Mouse (Mus musculus): Measurements from ENCODE around the gene Dusp19. TPM values are rescaled to one million over a fixed set of nuclear protein-coding genes. Genes with fewer than 3 reads are reported as not detected.

Gene Dusp19
- 10 to 100 TPM in 1 of 2 experiments, 1 to 10 TPM in 1; 8.6 to 11.2 TPM for total RNA-seq (2021)
- long read RNA-seq, experiment 1, transcript Dusp19-203 (4 exons, 1,324 nt), result minor isoform, 5 of 14 reads
- long read RNA-seq, experiment 1, transcript Dusp19-201 (4 exons, 1,632 nt), result major isoform, 7 of 14 reads
- long read RNA-seq, experiment 1, partial matches to known transcripts, result 0 of 14 reads
- long read RNA-seq, experiment 1, other reads (novel, unspliced or antisense), result 1 of 14 reads
- long read RNA-seq, experiment 2, transcript Dusp19-201 (4 exons, 1,632 nt), result major isoform, 9 of 16 reads
- long read RNA-seq, experiment 2, partial matches to known transcripts, result 0 of 16 reads
- long read RNA-seq, experiment 2, other reads (novel, unspliced or antisense), result 4 of 16 reads

GRCm38 (mm10) chr2:80616854-80617737, at the start of gene Dusp19, which contains the start of gene Nup35:
Dusp19 (plus strand) TSS chr2:80617045.
Nup35 (plus strand) TSS chr2:80617236.
- Histone ChIP-seq H3K4me3 (peak within 1 kb of the TSS; percentile 81), H3K27ac (peak within 1 kb of the TSS; percentile 89)
- TF ChIP-seq CTCF (IDR thresholded peaks at IDR 0.05), result no peak
- peak; percentile 93 for DNase-seq
- intact Hi-C loops (cut with DNase I), result loop anchor here (2.0 kb wide), 2 partner anchors 22 to 36 kb away; partner anchors contain the start of gene Nckap1

DNA sequence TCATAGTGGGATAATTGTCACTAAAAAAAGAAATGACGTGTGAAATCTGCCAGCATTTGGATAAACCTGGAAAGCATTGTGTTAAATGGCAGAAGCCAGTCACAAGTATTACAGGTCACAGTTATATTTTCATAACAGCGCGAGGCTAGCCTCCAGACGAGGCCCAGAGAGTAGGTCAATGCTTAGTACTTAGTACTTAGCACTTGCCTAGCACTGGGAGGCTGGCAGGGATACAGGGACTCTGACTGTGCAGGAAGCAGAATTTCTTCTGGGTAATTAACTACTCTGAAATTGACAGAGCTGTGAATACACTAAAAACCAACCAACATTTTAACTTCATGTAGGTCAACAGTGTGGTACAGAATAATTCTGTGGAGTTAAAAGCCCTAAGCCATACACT, 49.4 kb upstream of the Dusp19 start:
- no peak overlapping the region for H3K4me3 ChIP-seq
- intact Hi-C loops (cut with DNase I), result no loop called here
- TF ChIP-seq CTCF (IDR thresholded peaks at IDR 0.05), result no peak
- no peak overlapping the region for H3K27ac ChIP-seq
- no peak for DNase-seq

GRCm38 (mm10) chr2:80570656-80571055, 46.2 kb upstream of the Dusp19 start:
- no peak for TF ChIP-seq CTCF (IDR thresholded peaks at IDR 0.05)
- peak; percentile 34 for DNase-seq
- peak overlapping the region; percentile 9 for H3K4me3 ChIP-seq
- intact Hi-C loops (cut with DNase I), result no loop called here
- H3K27ac ChIP-seq, result peak overlapping the region; percentile 63

DNA sequence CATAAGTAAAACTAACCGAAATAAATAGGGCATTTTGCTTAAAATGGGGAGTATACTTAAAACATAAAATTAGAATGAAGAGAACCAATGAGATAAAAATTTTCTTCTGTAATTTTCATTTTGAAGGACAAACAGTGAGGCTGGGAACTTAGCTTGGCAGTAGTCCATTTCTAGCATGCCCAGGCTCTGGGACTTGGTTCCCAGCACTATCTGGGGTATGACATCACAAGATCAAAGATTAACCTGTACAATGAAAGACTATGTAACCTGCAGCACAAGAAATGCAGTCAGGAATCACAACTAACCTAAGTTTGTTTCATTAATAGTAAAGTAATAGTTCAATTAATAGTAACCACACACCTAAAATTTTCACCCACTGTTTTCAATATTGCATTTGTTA, 39.6 kb upstream of the Dusp19 start:
- DNase-seq, result no peak
- no peak for TF ChIP-seq CTCF (IDR thresholded peaks at IDR 0.05)
- no peak overlapping the region for H3K27ac ChIP-seq
- intact Hi-C loops (cut with DNase I), result no loop called here
- no peak overlapping the region for H3K4me3 ChIP-seq

DNA sequence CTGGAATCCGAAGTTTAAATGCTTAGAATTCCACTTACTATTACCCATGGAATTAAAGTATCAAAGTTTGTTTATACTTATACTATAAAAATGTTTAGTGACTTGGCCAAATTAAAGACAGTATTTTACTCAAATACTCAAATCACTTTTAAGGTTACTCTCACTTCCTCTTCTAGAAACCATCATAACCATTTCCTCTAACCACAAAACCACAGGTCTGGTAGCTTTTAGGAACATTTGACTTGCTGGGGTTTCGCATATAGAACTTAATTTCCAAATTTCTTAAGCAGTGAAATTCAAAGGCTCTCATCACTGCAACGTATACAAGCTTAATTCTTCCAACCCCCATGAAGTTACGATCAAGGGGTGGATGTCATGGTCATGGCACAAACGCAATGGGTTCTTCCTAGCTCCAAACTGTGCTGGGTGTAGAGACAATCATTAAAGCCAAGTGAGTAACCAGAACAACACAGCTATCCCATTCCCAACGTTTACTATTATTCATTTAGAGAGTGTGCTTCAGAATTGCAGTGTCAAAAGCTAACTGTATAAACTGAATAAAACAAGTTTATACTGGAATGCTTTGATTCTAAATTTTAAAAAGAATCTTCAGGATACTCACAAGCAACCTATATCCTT, 37.5 kb upstream of the Dusp19 start:
- intact Hi-C loops (cut with DNase I), result no loop called here
- Histone ChIP-seq H3K27ac (peak overlapping the region; percentile 96; the same call in 1 of the 2 replicates), H3K4me3 (peak overlapping the region; percentile 97)
- DNase-seq, result no peak
- no peak for TF ChIP-seq CTCF (IDR thresholded peaks at IDR 0.05)

GRCm38 (mm10) chr2:80580311-80580961, 36.4 kb upstream of the Dusp19 start:
- intact Hi-C loops (cut with DNase I), result loop anchor here (2.0 kb wide), 1 partner anchor 36 kb away; the partner anchor contains the start of genes Dusp19 and Nup35
- Histone ChIP-seq H3K4me3 (peak overlapping the region; percentile 97), H3K27ac (peak overlapping the region; percentile 96)
- TF ChIP-seq CTCF (IDR thresholded peaks at IDR 0.05), result no peak
- DNase-seq, result no peak

DNA sequence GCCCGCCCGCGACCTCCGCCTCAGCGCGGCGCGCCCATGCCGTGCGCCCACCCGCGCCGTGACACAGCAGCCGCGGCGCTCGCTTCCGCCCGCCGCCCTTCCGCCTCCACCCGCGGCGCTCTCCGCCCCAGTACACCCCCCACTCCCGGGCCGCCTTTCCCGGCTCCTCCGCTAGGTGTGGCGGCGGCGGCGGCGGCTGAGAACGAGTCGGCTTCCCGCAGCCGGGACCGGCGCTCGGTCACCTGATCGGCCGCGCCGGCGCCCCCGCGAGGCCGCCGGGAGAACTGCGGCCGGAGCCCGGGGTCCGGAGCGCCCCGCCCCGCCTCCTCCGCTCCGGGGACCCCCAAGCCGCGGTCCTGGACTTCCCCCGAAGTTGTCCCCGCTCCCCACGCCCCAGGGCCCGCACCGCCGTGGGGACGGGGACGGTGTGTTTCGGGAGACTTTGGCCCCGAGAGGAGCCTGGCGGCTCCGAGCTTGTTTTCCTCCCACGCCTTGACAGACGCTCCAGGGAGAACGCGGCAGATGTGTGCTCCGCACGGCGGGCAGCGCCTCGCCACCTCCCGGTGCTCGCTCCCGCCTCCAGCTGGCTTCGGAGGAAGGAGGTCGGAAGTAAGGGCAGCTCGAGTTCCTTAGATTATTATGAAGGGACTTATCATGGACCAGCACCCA, 35.7 kb upstream of the Dusp19 start, which contains the start of gene Nckap1:
Gene Nckap1 (minus strand): TSS at position 338 of the 669 bp plus-strand sequence.
- peak; percentile 90 for TF ChIP-seq CTCF (IDR thresholded peaks at IDR 0.05)
- Histone ChIP-seq H3K27ac (peak within 1 kb of the TSS; percentile 96), H3K4me3 (peak within 1 kb of the TSS; percentile 97)
- DNase-seq, result peak; percentile 95
- intact Hi-C loops (cut with DNase I), result loop anchor here (1.0 to 2.0 kb wide), 2 partner anchors 36 to 57 kb away; partner anchors contain the start of genes Dusp19 and Nup35

- Histone ChIP-seq H3K4me3 (no peak overlapping the region), H3K27ac (no peak overlapping the region)
- intact Hi-C loops (cut with DNase I), result no loop called here
- TF ChIP-seq CTCF (IDR thresholded peaks at IDR 0.05), result no peak
- DNase-seq, result no peak
These were observed 34.5 kb upstream of the Dusp19 start for GRCm38 (mm10) chr2:80582356-80582755.

GRCm38 (mm10) chr2:80594215-80594918, 22.5 kb upstream of the Dusp19 start:
- no peak for DNase-seq
- Histone ChIP-seq H3K27ac (no peak overlapping the region), H3K4me3 (no peak overlapping the region)
- no peak for TF ChIP-seq CTCF (IDR thresholded peaks at IDR 0.05)
- intact Hi-C loops (cut with DNase I), result no loop called here

DNA sequence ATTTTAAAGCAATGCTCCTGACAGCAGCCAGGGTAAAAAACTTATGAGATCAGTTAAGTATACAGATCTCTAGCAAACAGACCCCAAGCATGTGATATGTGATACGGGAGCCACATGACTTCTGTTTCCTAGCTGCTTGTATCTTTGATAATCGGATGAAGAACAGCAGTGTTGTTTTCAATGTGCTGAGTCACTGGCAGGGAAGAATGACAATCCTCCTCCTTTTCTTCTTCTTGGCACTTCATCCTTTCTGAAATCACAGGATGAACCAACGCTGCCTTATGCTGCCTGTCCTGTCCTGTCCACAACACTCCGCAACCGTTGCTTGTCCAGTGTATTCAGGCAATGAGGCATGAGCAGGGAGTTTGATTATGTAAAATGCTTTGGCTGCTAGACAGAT, 19.9 kb upstream of the Dusp19 start:
- intact Hi-C loops (cut with DNase I), result no loop called here
- no peak for DNase-seq
- no peak for TF ChIP-seq CTCF (IDR thresholded peaks at IDR 0.05)
- H3K4me3 ChIP-seq, result no peak overlapping the region
- H3K27ac ChIP-seq, result no peak overlapping the region

DNA sequence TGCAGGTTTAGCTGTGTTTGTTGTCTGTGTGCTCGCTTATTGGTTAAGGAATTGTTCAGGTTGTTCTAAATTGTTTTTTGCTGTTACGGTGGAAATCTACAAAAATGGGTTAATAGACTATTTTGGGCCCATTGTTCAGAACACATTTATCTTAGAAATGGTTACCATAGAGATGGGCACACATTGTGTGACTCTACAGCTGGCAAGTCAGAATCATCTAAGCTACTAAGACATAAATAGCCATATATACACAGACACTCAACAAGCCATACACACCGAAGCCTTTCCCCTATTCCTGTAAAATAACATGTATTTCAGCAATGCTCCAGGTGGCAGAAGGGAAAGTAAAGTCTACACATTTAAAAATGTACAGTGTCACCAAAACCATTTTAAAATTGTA, 17.0 kb upstream of the Dusp19 start:
- H3K27ac ChIP-seq, result no peak overlapping the region
- no peak overlapping the region for H3K4me3 ChIP-seq
- TF ChIP-seq CTCF (IDR thresholded peaks at IDR 0.05), result no peak
- no peak for DNase-seq
- intact Hi-C loops (cut with DNase I), result no loop called here
